Mouse (Mus musculus) forebrain, embryonic 15.5 days (tissue): Measurements from ENCODE around the gene Rsbn1. TPM values are rescaled to one million over a fixed set of nuclear protein-coding genes. Genes with fewer than 3 reads are reported as not detected.

Experiments
- ATAC-seq: fragments of 200-750 bp; cut with Nextera tagmentation; replicated peaks from 2 replicates; pipeline ENCODE4 v1.8.0; 2017; ENCODE audit warnings: mild to moderate bottlenecking, moderate TSS enrichment, moderate library complexity
- H3K27ac ChIP-seq: fragments of 300-500 bp; sonication (generic); replicated peaks from 2 replicates; pipeline ENCODE4 v1.5.1; 2015; ENCODE audit warnings: mild to moderate bottlenecking, inconsistent platforms
- H3K27me3 ChIP-seq: fragments of 300-500 bp; sonication (generic); 2 replicates; pipeline ENCODE4 v1.6.1; 2015; ENCODE audit warnings: inconsistent platforms
- H3K36me3 ChIP-seq: fragments of 300-500 bp; sonication (generic); 2 replicates; pipeline ENCODE4 v1.6.1; 2015; ENCODE audit warnings: mild to moderate bottlenecking, inconsistent platforms
- H3K4me1 ChIP-seq: fragments of 300-500 bp; sonication (generic); 2 replicates; pipeline ENCODE4 v1.6.1; 2015; ENCODE audit warnings: inconsistent platforms
- H3K4me2 ChIP-seq: fragments of 300-500 bp; sonication (generic); replicated peaks from 2 replicates; pipeline ENCODE4 v1.6.1; 2015; ENCODE audit warnings: mild to moderate bottlenecking, inconsistent platforms
- H3K4me3 ChIP-seq: fragments of 300-500 bp; sonication (generic); 2 replicates; pipeline ENCODE4 v1.5.1; 2015; ENCODE audit warnings: mild to moderate bottlenecking, inconsistent platforms
- H3K9ac ChIP-seq: fragments of 300-500 bp; sonication (generic); replicated peaks from 2 replicates; pipeline ENCODE4 v1.6.1; 2015; ENCODE audit warnings: mild to moderate bottlenecking, inconsistent platforms
- H3K9me3 ChIP-seq: fragments of 300-500 bp; sonication (generic); 2 replicates; pipeline ENCODE4 v1.6.1; 2016; ENCODE audit warnings: inconsistent platforms
- WGBS: fragments of 180-500 bp; shearing (Covaris S2); methylation state at CpG from one replicate; pipeline ENCODE4 v1.1.7; 2015; ENCODE audit warnings: mixed read lengths; 5-methylcytosine and 5-hydroxymethylcytosine counted together
- polyA plus RNA-seq: library from polyadenylated mRNA; unstranded; fragments of >200 nt; fragmentation: Nextera tagmentation; extraction: Ambion mirVana; gene quantifications from 2 replicates; pipeline ENCODE4 v1.2.1, GENCODE M21; 2015

Rsbn1 gene
- polyA plus RNA-seq, 1 experiment from 2014 or later, result 27.0 TPM

DNA sequence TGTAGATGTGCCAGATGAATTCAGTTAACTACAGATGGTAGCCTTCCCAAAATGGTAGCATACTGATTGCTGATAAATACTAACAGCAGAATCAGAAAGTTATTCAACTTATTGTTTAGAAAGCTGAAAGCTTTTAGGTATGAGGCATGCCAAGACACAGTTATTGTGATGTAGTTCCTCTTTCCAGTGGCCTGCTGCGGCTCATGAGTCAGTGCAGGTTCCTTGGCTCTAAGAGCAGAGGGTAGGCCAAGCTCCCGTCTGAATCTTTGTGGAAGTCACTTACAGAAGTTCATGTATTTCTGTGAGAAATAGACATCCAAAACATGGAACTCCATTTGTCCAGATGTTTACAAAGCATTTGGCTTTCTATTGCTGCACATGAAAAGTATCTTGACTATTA lies 98.1 kb downstream of the Rsbn1 start:
- 95% methylated on average over 2 of the region's 2 CpGs for WGBS

More for the DNA sequence above, 98.1 kb downstream of the Rsbn1 start:
- no peak for ATAC-seq
- Histone ChIP-seq H3K36me3 (peaks cover 34% of the 10 kb centered on the region), H3K4me3 (no peak overlapping the region), H3K9ac (no peak overlapping the region), H3K9me3 (no peaks in the 10 kb centered on the region), H3K27ac (no peak overlapping the region), H3K4me1 (peaks cover 6% of the 10 kb centered on the region), H3K27me3 (no peaks in the 10 kb centered on the region), H3K4me2 (no peak overlapping the region)

Other genes with a start within 250 kb of the Rsbn1 start
- gene Olfml3, start 176.1 kb upstream of the Rsbn1 start, polyA plus RNA-seq, result 5.1 and 5.3 TPM in 2 replicates
- not detected in 2 replicates for gene Gm10964, start 174.8 kb upstream of the Rsbn1 start, polyA plus RNA-seq
- gene Hipk1, start 122.6 kb upstream of the Rsbn1 start, polyA plus RNA-seq, result 13.0 and 13.5 TPM in 2 replicates
- 24.2 and 26.8 TPM in 2 replicates for gene Dclre1b, start 104.7 kb upstream of the Rsbn1 start, polyA plus RNA-seq
- gene Ap4b1, start 104.6 kb upstream of the Rsbn1 start, polyA plus RNA-seq, result 21.4 and 23.5 TPM in 2 replicates
- gene Gm43064, start 104.5 kb upstream of the Rsbn1 start, polyA plus RNA-seq, result 0.37 TPM in 1 of 2 replicates, not detected in the other
- 0.11 TPM in 1 of 2 replicates, not detected in the other for gene Bcl2l15, start 81.5 kb upstream of the Rsbn1 start, polyA plus RNA-seq
- gene Ptpn22, start 54.3 kb upstream of the Rsbn1 start, polyA plus RNA-seq, result 0.24 and 0.28 TPM in 2 replicates
- 26.9 and 28.9 TPM in 2 replicates for gene Phtf1, start 54.0 kb downstream of the Rsbn1 start, polyA plus RNA-seq